Mouse (Mus musculus): Measurements from ENCODE around the gene Mef2d.

DNA sequence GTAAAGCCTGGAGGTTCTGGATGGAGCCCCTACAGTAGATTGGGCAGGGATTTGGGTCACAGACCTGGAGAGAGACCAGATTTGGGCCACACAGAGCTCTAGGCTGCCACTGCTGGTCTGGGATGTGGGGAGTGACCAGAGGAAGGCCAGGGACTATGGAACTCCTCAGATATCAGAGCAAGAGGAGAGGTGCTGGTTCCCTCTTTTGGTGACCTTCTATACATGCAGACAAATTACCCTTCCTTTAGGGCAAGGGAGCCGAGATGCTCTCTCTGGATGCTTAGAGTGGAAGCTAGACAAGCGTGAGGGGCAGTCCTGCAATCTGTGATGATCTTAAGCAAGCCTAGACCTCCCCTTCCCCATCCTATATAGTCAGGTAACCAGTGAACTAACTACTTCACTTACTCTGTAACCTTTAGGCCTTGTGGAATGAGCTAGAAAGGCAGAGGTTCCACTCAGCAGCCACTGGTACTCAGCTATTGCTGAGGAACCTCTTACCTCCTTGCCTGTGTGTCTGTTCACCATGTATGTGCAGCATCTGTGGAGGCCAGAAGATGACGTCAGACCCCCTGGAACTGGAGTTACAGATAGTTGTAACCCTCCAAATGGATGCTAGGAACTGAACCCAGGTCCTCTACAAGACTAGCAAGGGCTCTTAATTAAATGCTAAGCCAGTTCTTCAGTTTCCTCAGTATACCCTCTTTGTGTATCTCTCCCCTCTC, 11.3 kb downstream of the Mef2d start:
- TF ChIP-seq GATA1 (IDR thresholded peaks at IDR 0.05; ENCODE audit: borderline replicate concordance, low read length) (no peak), FLI1 (IDR thresholded peaks at IDR 0.05; ENCODE audit: low read length) (no peak)
